Mouse (Mus musculus) embryonic facial prominence, embryonic 11.5 days (tissue): ENCODE measurements around the gene Ugt1a6b. TPM values are rescaled to one million over a fixed set of nuclear protein-coding genes. Genes with fewer than 3 reads are reported as not detected.

Experiments
- ATAC-seq: fragments of 200-750 bp; cut with Nextera tagmentation; replicated peaks from 2 replicates; pipeline ENCODE4 v1.8.0; 2017; ENCODE audit warnings: low read depth; ENCODE audit not compliant: insufficient number of reproducible peaks, low FRiP score, low TSS enrichment
- DNase-seq: peaks from one replicate; pipeline ENCODE4 v3.0.0-alpha.2; 2015; ENCODE audit warnings: low spot score
- H3K27ac ChIP-seq: fragments of 300-500 bp; sonication (generic); replicated peaks from 2 replicates; pipeline ENCODE4 v1.5.1; 2014; ENCODE audit warnings: mild to moderate bottlenecking, low read depth, low read length, control low read depth
- H3K27me3 ChIP-seq: fragments of 300-500 bp; sonication (generic); 2 replicates; pipeline ENCODE4 v1.6.1; 2014; ENCODE audit warnings: mild to moderate bottlenecking, low read length, moderate library complexity, mixed read lengths; ENCODE audit not compliant: control insufficient read depth, insufficient read depth
- H3K36me3 ChIP-seq: fragments of 300-500 bp; sonication (generic); replicated peaks from 2 replicates; pipeline ENCODE4 v1.6.1; 2014; ENCODE audit warnings: low read depth, mild to moderate bottlenecking, low read length, moderate library complexity, mixed read lengths; ENCODE audit not compliant: control insufficient read depth, insufficient read depth
- H3K4me1 ChIP-seq: fragments of 300-500 bp; sonication (generic); 2 replicates; pipeline ENCODE4 v1.6.1; 2014; ENCODE audit warnings: low read length, mixed read lengths; ENCODE audit not compliant: control insufficient read depth, insufficient read depth
- H3K4me2 ChIP-seq: fragments of 300-500 bp; sonication (generic); 2 replicates; pipeline ENCODE4 v1.6.1; 2014; ENCODE audit warnings: low read depth, mild to moderate bottlenecking, control low read depth, low read length, moderate library complexity
- H3K4me3 ChIP-seq: fragments of 300-500 bp; sonication (generic); 2 replicates; pipeline ENCODE4 v1.5.1; 2014; ENCODE audit warnings: low read depth, low read length, control low read depth
- H3K9ac ChIP-seq: fragments of 300-500 bp; sonication (generic); replicated peaks from 2 replicates; pipeline ENCODE4 v1.6.1; 2014; ENCODE audit warnings: mild to moderate bottlenecking, control low read depth, low read length
- H3K9me3 ChIP-seq: fragments of 300-500 bp; sonication (generic); replicated peaks from 2 replicates; pipeline ENCODE4 v1.6.1; 2016; ENCODE audit warnings: mild to moderate bottlenecking, low read length, inconsistent platforms, mixed read lengths; ENCODE audit not compliant: control insufficient read depth
- WGBS: fragments of 180-500 bp; shearing (Covaris S2); extraction: QIAGEN DNeasy Blood & Tissue Kit; methylation state at CpG from one replicate; pipeline ENCODE4 v1.1.7; 2014; 5-methylcytosine and 5-hydroxymethylcytosine counted together
- polyA plus RNA-seq: library from polyadenylated mRNA; unstranded; fragments of >200 nt; fragmentation: Nextera tagmentation; extraction: Ambion mirVana; gene quantifications from 2 replicates; pipeline ENCODE4 v1.2.1, GENCODE M21; 2014

The Ugt1a6b gene
- polyA plus RNA-seq, 1 experiment from 2014 or later: not detected

DNA sequence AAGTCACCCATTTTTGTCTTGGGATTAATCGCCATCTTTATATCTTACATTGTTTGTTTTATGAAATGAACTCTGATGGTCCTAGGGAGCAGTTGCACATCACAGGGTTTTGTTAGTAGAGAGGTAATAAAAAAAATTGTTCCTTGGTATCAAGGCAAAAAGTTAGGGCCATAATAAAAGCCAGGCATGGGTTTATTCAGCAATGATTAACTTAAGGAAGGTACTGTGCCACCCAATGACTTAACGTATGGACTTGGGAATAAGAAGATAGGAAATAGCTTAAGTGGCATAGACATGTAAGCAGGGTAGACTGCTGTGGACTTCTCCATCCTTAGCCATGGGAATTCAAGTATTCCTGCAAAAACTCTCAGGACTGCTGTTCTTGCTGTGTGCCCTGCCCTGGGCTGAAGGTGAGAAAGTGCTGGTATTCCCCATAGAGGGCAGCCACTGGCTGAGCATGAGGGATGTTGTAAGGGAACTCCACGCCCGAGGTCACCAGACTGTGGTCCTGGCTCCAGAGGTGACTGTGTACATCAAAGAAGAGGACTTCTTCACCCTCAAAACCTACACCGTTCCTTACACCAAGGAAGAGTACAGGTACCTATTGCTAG, 83.4 kb downstream of the Ugt1a6b start:
- ATAC-seq (no peak), DNase-seq (no peak)
- Histone ChIP-seq H3K4me2 (no peak overlapping the region), H3K9ac (no peak overlapping the region), H3K4me1 (no peaks in the 10 kb centered on the region), H3K27ac (no peak overlapping the region), H3K4me3 (no peak overlapping the region), H3K27me3 (no peaks in the 10 kb centered on the region), H3K9me3 (no peaks in the 10 kb centered on the region), H3K36me3 (no peaks in the 10 kb centered on the region)
- 89% methylated on average over 5 of the region's 5 CpGs for WGBS

DNA sequence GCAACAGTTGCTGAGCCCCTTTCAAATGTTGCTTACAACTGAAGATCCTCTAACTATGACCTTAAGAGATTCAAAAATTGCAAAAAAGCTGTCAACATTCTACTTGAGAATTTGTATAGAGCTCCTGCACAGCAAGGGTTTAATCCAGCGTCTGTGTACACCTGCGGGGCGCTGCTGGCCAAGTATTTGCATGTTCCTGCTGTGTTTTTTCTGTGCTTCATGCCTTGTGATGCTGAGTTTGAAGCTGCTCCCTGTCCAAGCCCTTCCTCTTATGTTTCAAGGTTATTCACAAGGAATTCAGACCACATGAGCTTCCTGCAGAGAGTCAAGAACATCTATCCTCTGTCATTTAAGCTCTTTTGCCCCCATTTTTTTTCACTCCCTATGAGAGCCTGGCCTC, 89.1 kb downstream of the Ugt1a6b start:
- Histone ChIP-seq H3K36me3 (no peaks in the 10 kb centered on the region), H3K4me3 (no peak overlapping the region), H3K9ac (no peak overlapping the region), H3K27ac (no peak overlapping the region), H3K9me3 (no peaks in the 10 kb centered on the region), H3K4me1 (no peaks in the 10 kb centered on the region), H3K4me2 (no peak overlapping the region), H3K27me3 (no peaks in the 10 kb centered on the region)
- ATAC-seq (no peak), DNase-seq (no peak)
- 62% methylated on average over 3 of the region's 3 CpGs for WGBS

DNA sequence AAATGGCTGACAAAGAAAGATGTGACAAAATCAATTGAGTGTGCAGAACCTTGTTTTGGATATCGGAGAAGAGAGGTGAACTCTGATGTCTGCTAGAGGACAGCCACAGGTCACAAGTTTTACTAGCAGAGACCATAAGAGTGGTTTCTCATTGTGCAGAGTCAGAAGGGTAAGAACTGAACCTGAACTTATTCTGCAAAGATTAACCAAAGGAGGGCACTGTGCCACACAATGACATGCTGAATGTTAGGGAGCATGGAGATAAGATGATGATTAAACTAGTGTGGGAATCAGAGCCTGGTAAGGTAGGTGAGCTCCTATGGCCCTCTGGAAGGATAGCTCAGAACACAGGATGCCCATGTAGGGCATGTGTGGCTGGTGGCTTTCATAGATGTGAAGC, 92.6 kb downstream of the Ugt1a6b start:
- Histone ChIP-seq H3K27ac (no peak overlapping the region), H3K4me2 (no peak overlapping the region), H3K4me1 (no peaks in the 10 kb centered on the region), H3K4me3 (no peak overlapping the region), H3K9me3 (no peaks in the 10 kb centered on the region), H3K9ac (no peak overlapping the region), H3K27me3 (no peaks in the 10 kb centered on the region), H3K36me3 (no peaks in the 10 kb centered on the region)
- 90% methylated on average over 1 of the region's 1 CpGs for WGBS
- no peak for ATAC-seq
- no peak for DNase-seq

DNA sequence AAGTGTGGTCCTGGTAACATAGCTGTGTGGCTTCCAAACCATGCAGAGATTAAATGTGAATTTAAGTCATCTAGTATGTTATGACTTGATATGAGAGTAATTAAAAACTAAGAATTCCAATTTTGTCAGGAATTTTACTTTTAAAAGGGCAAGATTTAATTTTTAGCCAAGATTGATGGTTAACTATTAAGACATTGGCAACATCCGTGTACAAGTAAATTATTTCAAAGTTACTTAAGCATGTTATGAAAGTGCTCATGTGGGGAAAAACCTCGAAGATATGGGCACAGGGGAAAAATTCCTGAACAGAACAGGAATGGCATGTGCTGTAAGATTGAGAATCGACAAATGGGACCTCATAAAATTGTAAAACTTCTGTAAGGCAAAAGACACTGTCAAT, 94.4 kb downstream of the Ugt1a6b start:
- Histone ChIP-seq H3K4me1 (no peaks in the 10 kb centered on the region), H3K9ac (no peak overlapping the region), H3K36me3 (no peaks in the 10 kb centered on the region), H3K9me3 (no peaks in the 10 kb centered on the region), H3K4me3 (no peak overlapping the region), H3K27me3 (no peaks in the 10 kb centered on the region), H3K27ac (no peak overlapping the region), H3K4me2 (no peak overlapping the region)
- ATAC-seq (no peak), DNase-seq (no peak)
- 71% methylated on average over 3 of the region's 3 CpGs for WGBS

DNA sequence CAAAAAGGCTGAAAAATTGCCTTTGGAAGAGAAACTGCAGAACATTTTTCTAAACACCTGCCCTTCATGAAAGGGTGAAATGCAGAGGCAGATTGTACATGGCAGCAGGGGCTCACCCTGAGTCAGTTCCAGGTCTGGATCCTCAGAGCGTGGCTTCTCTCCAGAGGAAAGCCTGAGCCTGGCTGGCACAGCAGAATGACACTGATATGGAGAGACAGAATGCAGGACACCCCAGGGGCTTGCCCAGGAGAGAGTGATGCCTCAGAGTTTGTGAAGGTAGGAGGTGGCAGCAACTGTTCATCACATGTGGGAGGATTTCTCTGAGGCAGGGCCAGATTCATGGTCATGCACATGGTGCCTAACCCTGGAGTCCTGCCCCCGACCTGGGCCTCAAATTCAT, 96.9 kb downstream of the Ugt1a6b start:
- Histone ChIP-seq H3K9ac (no peak overlapping the region), H3K9me3 (no peaks in the 10 kb centered on the region; the same call in 1 of the 2 replicates), H3K36me3 (no peaks in the 10 kb centered on the region), H3K4me1 (no peaks in the 10 kb centered on the region), H3K4me2 (no peak overlapping the region), H3K27me3 (no peaks in the 10 kb centered on the region), H3K4me3 (no peak overlapping the region), H3K27ac (no peak overlapping the region)
- DNase-seq (no peak), ATAC-seq (no peak)
- 61% methylated on average over 2 of the region's 2 CpGs for WGBS

DNA sequence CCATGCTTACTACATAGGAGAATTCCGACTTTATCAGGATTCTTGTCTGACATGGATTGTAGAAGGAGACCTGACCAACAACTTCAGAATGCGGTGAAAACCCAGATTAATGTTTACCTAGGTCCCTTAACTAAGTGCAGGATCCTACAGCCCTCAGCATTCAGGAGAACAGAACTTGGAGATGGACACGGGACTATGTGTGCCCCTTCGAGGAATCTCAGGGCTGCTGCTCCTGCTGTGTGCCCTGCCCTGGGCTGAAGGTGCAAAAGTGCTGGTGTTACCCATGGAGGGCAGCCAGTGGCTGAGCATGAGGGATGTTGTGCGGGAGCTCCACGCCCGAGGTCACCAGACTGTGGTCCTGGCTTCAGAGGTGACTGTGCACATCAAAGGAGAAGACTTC, 97.4 kb downstream of the Ugt1a6b start, which contains the start of gene Ugt1a2:
TSS of gene Ugt1a2 (plus strand) at position 146 of the 400 bp plus-strand sequence.
- Histone ChIP-seq H3K4me3 (no peak within 1 kb of the TSS), H3K4me2 (no peak within 1 kb of the TSS), H3K27me3 (no peaks in the 10 kb centered on the region), H3K27ac (no peak within 1 kb of the TSS), H3K36me3 (no peaks in the 10 kb centered on the region), H3K9ac (no peak within 1 kb of the TSS), H3K9me3 (no peaks in the 10 kb centered on the region; the same call in 1 of the 2 replicates), H3K4me1 (no peaks in the 10 kb centered on the region)
- 86% methylated on average over 7 of the region's 7 CpGs for WGBS
- DNase-seq (no peak), ATAC-seq (no peak)

DNA sequence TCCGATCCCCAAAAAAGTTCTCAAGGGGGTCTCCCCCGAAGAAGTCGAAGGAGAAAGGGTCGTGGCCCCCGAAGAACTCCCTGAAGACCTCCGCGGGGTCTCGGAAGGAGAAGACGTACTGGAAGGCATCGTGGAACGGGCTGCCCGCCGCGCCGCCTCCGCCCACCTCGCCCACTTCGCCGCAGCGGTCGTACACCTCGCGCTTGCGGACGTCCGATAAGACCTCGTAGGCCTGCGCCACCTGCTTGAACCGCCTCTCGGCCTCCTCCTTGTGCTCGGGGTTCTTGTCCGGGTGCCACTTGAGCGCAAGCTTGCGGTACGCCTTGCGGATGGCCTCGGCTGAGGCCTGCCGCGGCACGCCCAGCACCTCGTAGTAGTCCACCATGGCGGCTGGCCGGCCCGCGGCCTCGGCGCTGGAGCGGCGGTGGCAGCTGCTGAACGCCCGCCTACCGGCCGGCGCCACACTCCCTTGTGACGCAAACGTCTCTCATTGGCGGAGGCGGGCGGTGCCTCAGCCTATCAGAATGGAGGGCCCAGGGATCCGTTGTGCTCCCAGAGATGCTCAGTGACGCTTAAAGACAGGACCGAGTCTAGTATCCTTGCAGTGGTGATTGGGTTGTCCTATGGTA, 102.4 kb downstream of the Ugt1a6b start, which contains the start of gene Dnajb3:
TSS of gene Dnajb3 (minus strand) at position 489 of the 629 bp plus-strand sequence.
- no peaks in the 10 kb centered on the region for H3K36me3 ChIP-seq
- WGBS: 5% methylated on average over 62 of the region's 62 CpGs
- H3K4me1 ChIP-seq: no peaks in the 10 kb centered on the region
- no peak within 1 kb of the TSS for H3K27ac ChIP-seq
- H3K27me3 ChIP-seq: no peaks in the 10 kb centered on the region
- H3K4me2 ChIP-seq: peak within 1 kb of the TSS; percentile 71
- peak within 1 kb of the TSS; percentile 78 for H3K9ac ChIP-seq
- DNase-seq (peak; percentile 90), ATAC-seq (peak; percentile 99)
- H3K4me3 ChIP-seq: peak within 1 kb of the TSS; percentile 42
- no peaks in the 10 kb centered on the region; the same call in 1 of the 2 replicates for H3K9me3 ChIP-seq

DNA sequence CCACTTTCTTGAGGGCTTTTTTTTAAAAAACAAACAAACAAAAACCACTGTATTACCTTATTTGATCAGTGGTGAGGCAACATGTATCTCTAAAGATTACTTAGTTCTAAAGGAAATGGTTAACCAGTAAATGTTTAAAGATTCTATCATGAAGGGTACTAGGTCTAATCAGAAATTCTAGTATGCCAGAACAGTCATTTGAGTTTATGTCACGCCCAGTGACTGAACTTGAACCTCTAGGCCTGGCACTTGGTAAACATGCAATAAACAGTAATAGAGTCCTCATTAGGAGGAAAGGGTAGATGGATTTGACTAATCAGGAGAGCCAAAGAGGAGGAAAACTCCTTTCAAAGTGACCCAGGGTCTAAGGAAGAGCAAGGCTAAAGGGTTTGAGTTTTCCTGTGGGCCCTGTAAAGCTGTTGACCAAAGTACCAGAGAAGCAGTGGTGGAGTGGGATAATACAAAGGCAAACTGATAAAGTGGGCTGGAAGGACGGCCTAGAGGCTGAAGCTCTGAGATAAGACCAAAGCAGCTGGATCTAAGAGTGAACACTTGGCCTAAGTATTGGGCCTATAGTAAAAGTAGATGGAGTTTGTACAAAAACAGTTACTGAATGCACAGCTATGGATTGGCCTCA, 103.9 kb downstream of the Ugt1a6b start:
- H3K27ac ChIP-seq: no peak overlapping the region
- no peak for ATAC-seq
- no peak overlapping the region for H3K9ac ChIP-seq
- H3K27me3 ChIP-seq: no peaks in the 10 kb centered on the region
- peaks cover 7% of the 10 kb centered on the region for H3K9me3 ChIP-seq
- H3K4me1 ChIP-seq: no peaks in the 10 kb centered on the region
- H3K36me3 ChIP-seq: no peaks in the 10 kb centered on the region
- no peak for DNase-seq
- no peak overlapping the region for H3K4me3 ChIP-seq
- no peak overlapping the region for H3K4me2 ChIP-seq
- 73% methylated on average over 2 of the region's 2 CpGs for WGBS
